Comparison of ENCODE assay signal across 8 mouse cellular contexts in the genomic region with DNA sequence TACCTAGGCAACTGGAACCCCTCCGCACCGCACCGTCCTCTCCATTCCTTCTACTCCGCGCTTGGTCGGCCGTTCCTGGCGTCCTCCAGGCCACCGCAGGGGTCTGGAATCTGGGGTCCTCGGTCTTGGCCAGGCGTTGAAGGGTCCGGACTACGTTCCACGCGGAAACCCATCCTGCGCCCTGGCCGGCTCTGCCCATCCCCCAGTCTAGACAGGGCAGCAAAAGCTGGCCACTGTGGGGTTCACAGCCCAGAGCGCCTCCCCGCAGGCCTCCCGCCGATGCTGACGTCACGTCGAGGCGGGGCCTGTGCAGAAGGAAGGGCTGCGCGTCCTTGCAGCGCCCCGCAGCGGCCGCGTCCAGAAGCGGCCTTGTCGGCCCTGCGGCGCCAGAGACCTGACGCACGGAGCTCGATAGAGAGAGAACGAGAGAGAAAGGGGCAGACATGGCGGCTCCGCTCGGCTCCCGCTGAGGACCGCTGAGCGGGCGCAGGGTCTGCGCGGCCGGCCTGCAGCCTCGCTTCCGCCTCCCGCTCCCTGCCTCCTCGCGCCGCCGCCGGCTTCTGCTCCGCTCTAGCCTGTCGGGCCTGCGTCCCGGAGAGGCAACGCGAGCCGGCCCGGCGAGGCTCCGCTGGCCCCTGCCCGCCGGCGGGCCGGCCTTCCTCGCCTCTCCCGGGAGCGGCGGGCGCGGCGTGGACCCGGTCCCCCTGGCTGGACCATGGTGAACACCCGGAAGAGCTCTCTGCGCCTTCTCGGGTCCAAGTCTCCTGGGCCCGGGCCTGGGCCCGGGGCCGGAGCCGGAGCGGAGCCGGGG. TPM values are rescaled to one million over a fixed set of nuclear protein-coding genes. Genes with fewer than 3 reads are reported as not detected.
DNase-seq lines count a peak whose midpoint lies in the region; ATAC-seq lines count a peak whose summit lies in the region.

A gene (plus strand): TSS at position 360 of the 811 bp plus-strand sequence.

- intact Hi-C loops in gastrocnemius, postnatal 14 days (cut with DNase I; ENCODE audit: low total_unique reads): no loop called here
- intact Hi-C loops in left cerebral cortex, postnatal 10 days (cut with DNase I): loop anchor here (5.0 kb wide), 1 partner anchor 75 kb away; a partner anchor contains a TSS

- ATAC-seq in inflammation-experienced regulatory T-cells, adult 6 months: peak; percentile 86
- ATAC-seq in megakaryocyte-erythroid progenitor cell, adult 5-6 weeks (replicated peaks; ENCODE audit: low FRiP score, low TSS enrichment, poor library complexity, severe bottlenecking): peak; percentile 93

- peak; percentile 93 for DNase-seq in adipocyte (ENCODE audit: low spot score)
- DNase-seq in embryo, embryonic 10 days (ENCODE audit: low spot score): peak; percentile 97
- peak; percentile 98 for DNase-seq in gastrocnemius, postnatal 14 days
- peak; percentile 93 to 98 for DNase-seq in left cerebral cortex, postnatal 10 days (ENCODE audit: extremely low spot score in 1 of 2, low spot score in 2 of 2)
- peak; percentile 99 for DNase-seq in right cerebral cortex, postnatal 25 days
- peak; percentile 97 for DNase-seq in urinary bladder, postnatal 4 days (ENCODE audit: low spot score in 2 of 2)

RNA-seq across cellular contexts. Expression of the gene that starts here (rescaled TPM):
- total RNA-seq in gastrocnemius, postnatal 14 days (2021): 10 to 100 TPM; 17.6 to 18.0 TPM
- polyA plus RNA-seq in inflammation-experienced regulatory T-cells, adult 6 months (2017; shearing (Covaris generic)): 10 to 100 TPM; 10.8 to 18.6 (median 13.7) TPM
- 10 to 100 TPM; 26.6 to 29.4 TPM for total RNA-seq in left cerebral cortex, postnatal 10 days (2021)
- 41.5 and 60.2 TPM in 2 replicates for total RNA-seq in megakaryocyte-erythroid progenitor cell, adult 5-6 weeks (2014; fragmentation: Nextera tagmentation)
- 38.0 and 49.1 TPM in 2 replicates for total RNA-seq in megakaryocyte-erythroid progenitor cell, adult 5-6 weeks (2017)

Comparison
In these comparisons a context has a peak if more than half of its experiments do, and no peak if none do; other contexts are left out.
1. Peak in every context shown above with its lines: DNase-seq and ATAC-seq.